Mouse (Mus musculus): Measurements from ENCODE around the gene Mfn2.

DNA sequence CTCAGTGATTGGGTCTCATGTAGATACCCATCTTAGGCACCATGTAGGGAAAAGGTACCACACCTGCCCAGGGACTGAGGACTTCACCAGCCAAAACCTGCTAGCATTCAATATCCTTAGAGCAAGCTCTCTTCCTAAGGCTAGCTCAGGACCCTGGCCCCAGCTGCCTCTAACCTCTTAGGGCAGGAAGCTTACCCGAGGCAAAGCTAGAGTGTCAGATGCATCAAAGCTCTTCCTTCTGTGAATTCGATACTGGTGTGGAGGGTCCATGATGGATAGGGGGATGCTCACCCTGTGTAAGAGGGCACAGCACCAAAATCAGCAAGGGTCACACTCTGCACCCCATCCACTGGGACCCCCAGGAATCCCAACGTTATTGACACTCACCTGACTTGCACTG lies 42.5 kb downstream of the Mfn2 start:
- no peak for TF ChIP-seq CTCF (IDR thresholded peaks at IDR 0.05; ENCODE audit: low read depth)
- TF ChIP-seq EP300 (IDR thresholded peaks at IDR 0.05; ENCODE audit: low read depth): no peak

All from liver, postnatal 0 days (tissue).